Mouse (Mus musculus): ENCODE results near the gene Smarca5.
"Not testable (repeated sequence)": the region's sequence is repeated elsewhere in the genome, so short reads cannot be mapped to it uniquely, and the experiment has no call there.

- peak; percentile 46 for TF ChIP-seq CTCF (IDR thresholded peaks at IDR 0.05; ENCODE audit: low read depth)
- not testable (repeated sequence) for TF ChIP-seq EP300 (optimal IDR thresholded peaks at IDR 0.05)
These were observed at the start of gene Smarca5 for GRCm38 (mm10) chr8:80739155-80739924.

Data from stomach, postnatal 0 days (tissue).